Mouse (Mus musculus): ENCODE results near the gene Fignl1.

GRCm38 (mm10) chr11:11836262-11836661 lies 27.5 kb upstream of the Fignl1 start:
- TF ChIP-seq GATA1 (IDR thresholded peaks at IDR 0.05; ENCODE audit: low read length), result no peak
- no peak for TF ChIP-seq TAL1 (IDR thresholded peaks at IDR 0.05; ENCODE audit: low read length)

Data from erythroblast, embryonic 14.5 days (primary cell).